Mouse (Mus musculus) liver, embryonic 12.5 days (tissue): ENCODE measurements around the gene Tcf3. TPM values are rescaled to one million over a fixed set of nuclear protein-coding genes. Genes with fewer than 3 reads are reported as not detected.

Experiments
- microRNA-seq: library from miRNA; unstranded; fragments of <30 nt; microRNA quantifications from one replicate; pipeline ENCODE4, GENCODE M21; 2017
- polyA plus RNA-seq: library from polyadenylated mRNA; unstranded; fragments of >200 nt; fragmentation: Nextera tagmentation; extraction: Ambion mirVana; gene quantifications from 2 replicates; pipeline ENCODE4 v1.2.1, GENCODE M21; 2016

Tcf3 gene
- polyA plus RNA-seq, 1 experiment from 2014 or later = 110 TPM

Small RNA genes within 50 kb of the gene (microRNA-seq; reads per million reads assigned to microRNA genes)
- not detected for gene Gm22721

Other genes with a start within 250 kb of the Tcf3 start
- gene Mum1, start 207.2 kb downstream of the Tcf3 start, polyA plus RNA-seq = 33.5 and 35.1 TPM in 2 replicates
- 296 and 312 TPM in 2 replicates for gene Ndufs7, start 184.5 kb downstream of the Tcf3 start, polyA plus RNA-seq
- 43.0 and 50.0 TPM in 2 replicates for gene Gamt, start 172.6 kb downstream of the Tcf3 start, polyA plus RNA-seq
- 44.3 and 45.9 TPM in 2 replicates for gene Dazap1, start 172.2 kb downstream of the Tcf3 start, polyA plus RNA-seq
- gene Rps15, start 141.2 kb downstream of the Tcf3 start, polyA plus RNA-seq = 872 and 920 TPM in 2 replicates
- 0.17 and 0.22 TPM in 2 replicates for gene Apc2, start 137.7 kb downstream of the Tcf3 start, polyA plus RNA-seq
- gene 2310011J03Rik, start 113.1 kb downstream of the Tcf3 start, polyA plus RNA-seq = 46.0 and 46.7 TPM in 2 replicates
- 6.9 and 7.2 TPM in 2 replicates for gene Pcsk4, start 104.1 kb downstream of the Tcf3 start, polyA plus RNA-seq
- gene Reep6, start 103.7 kb downstream of the Tcf3 start, polyA plus RNA-seq = 61.4 and 61.6 TPM in 2 replicates
- 2.4 and 2.9 TPM in 2 replicates for gene Adamtsl5, start 85.2 kb downstream of the Tcf3 start, polyA plus RNA-seq
- gene Plk5, start 77.2 kb downstream of the Tcf3 start, polyA plus RNA-seq = 0.06 and 0.10 TPM in 2 replicates
- gene Mex3d, start 46.0 kb downstream of the Tcf3 start, polyA plus RNA-seq = 2.1 TPM in 2 replicates
- gene Mbd3, start 34.1 kb downstream of the Tcf3 start, polyA plus RNA-seq = 134 and 140 TPM in 2 replicates
- 594 and 628 TPM in 2 replicates for gene Uqcr11, start 26.8 kb downstream of the Tcf3 start, polyA plus RNA-seq
- gene Onecut3, start 61.2 kb upstream of the Tcf3 start, polyA plus RNA-seq = 0.29 and 0.33 TPM in 2 replicates
- gene Atp8b3, start 105.5 kb upstream of the Tcf3 start, polyA plus RNA-seq = 0.02 and 0.08 TPM in 2 replicates
- gene Rexo1, start 127.9 kb upstream of the Tcf3 start, polyA plus RNA-seq = 23.2 and 23.9 TPM in 2 replicates
- 24.0 and 24.7 TPM in 2 replicates for gene Klf16, start 143.7 kb upstream of the Tcf3 start, polyA plus RNA-seq
- 86.4 and 88.9 TPM in 2 replicates for gene Abhd17a, start 156.7 kb upstream of the Tcf3 start, polyA plus RNA-seq
- 63.3 and 65.2 TPM in 2 replicates for gene Scamp4, start 169.2 kb upstream of the Tcf3 start, polyA plus RNA-seq
- 7.0 and 7.4 TPM in 2 replicates for gene Adat3, start 169.2 kb upstream of the Tcf3 start, polyA plus RNA-seq
- gene Gm49322, start 172.4 kb upstream of the Tcf3 start, polyA plus RNA-seq = 2.6 and 3.0 TPM in 2 replicates
- gene Csnk1g2, start 189.2 kb upstream of the Tcf3 start, polyA plus RNA-seq = 106 TPM in 2 replicates
- 26.0 and 27.3 TPM in 2 replicates for gene Btbd2, start 223.4 kb upstream of the Tcf3 start, polyA plus RNA-seq
- gene Mknk2, start 244.5 kb upstream of the Tcf3 start, polyA plus RNA-seq = 124 and 125 TPM in 2 replicates